ENCODE assay signal across 14 mouse cellular contexts in the genomic region with DNA sequence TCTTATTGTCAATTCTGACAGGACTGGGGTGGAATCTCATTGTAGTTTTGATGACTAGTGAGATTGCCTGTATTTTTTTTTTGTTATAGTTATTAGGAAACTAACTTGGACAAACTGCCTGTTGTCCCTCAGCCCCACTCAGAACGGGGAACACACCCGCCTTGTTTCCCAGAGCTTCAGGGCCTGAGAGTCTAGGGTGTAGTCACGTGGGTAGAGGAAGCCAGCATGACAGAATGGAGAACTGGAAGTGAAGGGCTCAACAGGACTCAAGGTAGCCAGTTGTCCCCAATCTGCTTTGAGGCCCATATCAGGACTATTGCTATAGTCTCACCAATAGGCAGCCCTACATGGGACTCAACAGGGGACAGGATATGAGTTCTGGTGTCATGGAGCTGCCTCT.
"Had no signal": no experiment of that assay in that cellular context is flagged by ENCODE, and none has a peak within 500 bp of the region (broad histone marks: within the 10 kb centered on the region; RNA-seq: fewer than 3 reads in every experiment).

No protein-coding gene starts in this region.

- H3K4me3 ChIP-seq: kidney, embryonic 15.5 days; limb, embryonic 10.5 days; liver, embryonic 13.5 days; lung, embryonic 15.5 days; midbrain, embryonic 10.5 days; neural tube, embryonic 12.5 days had no signal

- DNase-seq: kidney, adult 2 months; kidney, postnatal 14 days; layer of hippocampus, adult 9-11 months; liver, embryonic 13.5 days; liver, postnatal 0 days; lung, postnatal 14 days; midbrain, embryonic 14.5 days; retina, postnatal 1 day; thymus, postnatal 36 days had no signal

- ATAC-seq: liver, postnatal 0 days had no signal

- H3K27ac ChIP-seq: kidney, embryonic 15.5 days; limb, embryonic 10.5 days; lung, embryonic 15.5 days; midbrain, embryonic 10.5 days; neural tube, embryonic 12.5 days had no signal

- H3K36me3 ChIP-seq: neural tube, embryonic 12.5 days had no signal
